Mouse (Mus musculus) olfactory bulb, adult 2 months (tissue): ENCODE results near the gene Slc5a7.

Source experiments
- CTCF ChIP-seq: fragments of 200-500 bp; IDR thresholded peaks from 2 replicates; pipeline ENCODE4 v1.5.1; 2012; ENCODE audit warnings: low read depth, mild to moderate bottlenecking, low read length, moderate library complexity; ENCODE audit not compliant: insufficient read depth
- POLR2A ChIP-seq: fragments of 200-500 bp; IDR thresholded peaks from 2 replicates; pipeline ENCODE4 v1.6.1; 2012; ENCODE audit warnings: mild to moderate bottlenecking, low read depth, low read length, moderate library complexity; ENCODE audit not compliant: insufficient read depth

DNA sequence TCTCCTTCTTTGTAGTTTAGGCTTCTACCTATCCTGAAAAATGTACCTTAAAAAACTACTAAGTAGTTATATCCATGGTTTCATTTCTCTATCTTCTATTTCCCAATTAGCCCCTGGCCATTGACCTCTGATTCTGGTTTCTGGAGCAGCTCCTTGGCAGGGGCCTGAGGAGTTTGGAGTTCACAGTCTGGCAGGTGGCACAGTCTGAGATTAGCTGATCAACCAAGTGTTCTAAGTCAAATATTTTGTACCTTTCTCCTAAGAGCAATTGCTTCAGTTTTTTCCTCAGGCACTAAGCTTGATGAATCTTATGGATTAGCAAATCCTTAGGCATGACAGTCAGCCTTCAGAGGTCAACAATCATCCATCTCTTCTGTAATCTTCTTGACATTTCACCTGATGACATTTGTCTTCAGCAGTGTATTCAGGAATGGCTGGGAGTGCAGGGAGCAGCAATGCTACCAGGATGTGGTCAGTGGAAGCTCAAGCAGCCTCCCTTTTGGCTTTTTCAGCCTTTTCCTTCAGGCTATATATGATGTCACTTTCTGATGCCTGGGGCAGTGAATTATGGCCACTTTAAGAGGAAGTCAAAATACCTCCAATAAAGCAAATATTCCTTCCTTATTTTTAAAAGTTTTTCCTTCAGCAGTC, 55.1 kb downstream of the Slc5a7 start:
- TF ChIP-seq CTCF = no peak
- TF ChIP-seq POLR2A = no peak
